Mouse (Mus musculus) B cell, adult 67 days (primary cell): Measurements from ENCODE around the gene Glce. TPM values are rescaled to one million over a fixed set of nuclear protein-coding genes. Genes with fewer than 3 reads are reported as not detected.

Source experiments
- total RNA-seq, 2 experiments: library from RNA; stranded (reverse); gene quantifications; 4 replicates each; pipeline ENCODE4 v1.2.4; 2023

Glce gene
- total RNA-seq, result 10 to 100 TPM in 1 of 2 experiments, 1 to 10 TPM in 1; 9.5 to 13.1 TPM

DNA sequence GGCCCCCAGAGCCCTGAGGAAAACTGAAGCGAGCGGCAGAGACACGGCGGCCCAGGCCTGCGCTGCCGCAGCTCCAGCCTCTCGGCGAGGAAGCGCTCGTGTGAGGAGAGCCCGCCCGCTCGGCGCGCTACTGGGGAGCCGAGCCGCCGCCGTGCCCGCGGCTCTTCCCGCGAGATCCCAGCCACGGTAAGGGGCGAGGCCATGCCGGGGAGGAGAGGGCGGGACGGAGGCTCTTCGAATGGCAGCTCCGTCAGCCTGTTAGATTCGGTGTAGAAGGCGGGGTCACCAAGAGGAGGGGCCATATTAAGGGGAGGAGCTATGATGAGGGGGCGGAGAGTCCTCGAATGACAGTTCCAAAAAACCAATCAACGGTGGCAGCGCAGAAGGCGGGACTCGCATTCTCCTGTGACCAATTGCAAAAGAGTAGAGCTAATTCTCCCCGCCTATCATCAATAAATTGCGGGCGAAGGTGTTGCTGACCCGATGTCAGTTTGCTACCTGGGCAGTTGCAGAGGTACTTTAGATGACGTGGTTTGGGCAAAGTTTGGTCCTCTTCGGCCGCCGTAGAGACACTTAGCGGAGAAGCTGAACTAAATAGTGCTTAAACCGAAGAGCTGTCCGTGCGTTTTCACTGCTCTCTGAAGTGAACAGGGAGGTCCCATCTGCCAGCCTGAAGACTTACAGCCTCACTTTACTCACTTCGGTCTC is at the start of gene Glce:
Glce (minus strand) TSS at position 148 of the 708 bp plus-strand sequence.

DNA sequence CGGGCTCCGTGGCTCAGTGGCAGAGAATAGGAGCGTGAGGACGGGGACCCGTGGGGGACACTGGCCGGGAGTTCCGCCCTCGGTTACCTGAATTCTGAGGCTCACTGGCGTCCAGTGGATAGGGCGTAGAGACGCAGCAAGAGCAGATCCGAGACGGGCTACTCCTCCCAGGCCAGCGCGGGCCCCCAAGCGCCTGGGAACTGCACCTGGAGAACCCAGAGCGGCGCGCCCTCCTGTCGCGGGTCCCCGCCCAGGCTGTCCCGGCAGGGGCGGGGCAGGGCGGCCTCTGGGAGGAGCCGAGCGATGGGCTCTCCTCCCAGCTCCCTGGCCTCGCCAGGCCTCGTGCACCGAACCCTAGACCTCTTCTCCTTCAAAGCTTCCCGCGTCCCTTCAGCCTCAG is 95.9 kb downstream of the Glce start, which contains the start of gene Paqr5:
Paqr5 (minus strand) TSS at position 257 of the 400 bp plus-strand sequence.

Other genes with a start within 250 kb of the Glce start
- 1,000 to 10,000 TPM; 4,621 to 4,991 TPM for gene Rplp1, start 208.1 kb downstream of the Glce start, total RNA-seq
- 10 to 100 TPM in 1 of 2 experiments, 1 to 10 TPM in 1; 7.8 to 19.2 TPM for gene Kif23, start 175.9 kb downstream of the Glce start, total RNA-seq
- not detected for gene Paqr5, start 95.8 kb downstream of the Glce start, total RNA-seq
- gene Spesp1, start 159.6 kb upstream of the Glce start, total RNA-seq, result not detected
- 100 to 1,000 TPM; 356 to 358 TPM for gene Anp32a, start 218.6 kb upstream of the Glce start, total RNA-seq